Mouse (Mus musculus) hindbrain, embryonic 12.5 days (tissue): ENCODE measurements at regions not wholly inside any gene's neighbourhood (a gene's known extent, or its start where the extent isn't known, plus 50 kb on each side); places are given as distances from the start of the nearest gene placed in this dataset.

ENCODE experiments used
- ATAC-seq: fragments of 200-750 bp; cut with Nextera tagmentation; 2 replicates; pipeline ENCODE4 v1.8.0; 2017; ENCODE audit warnings: moderate TSS enrichment; ENCODE audit not compliant: low FRiP score
- H3K27ac ChIP-seq: fragments of 300-500 bp; sonication (generic); 2 replicates; pipeline ENCODE4 v1.5.1; 2016; ENCODE audit warnings: mild to moderate bottlenecking
- H3K27me3 ChIP-seq: fragments of 300-500 bp; sonication (generic); 2 replicates; pipeline ENCODE4 v1.6.1; 2016; ENCODE audit warnings: mild to moderate bottlenecking
- H3K36me3 ChIP-seq: fragments of 300-500 bp; sonication (generic); 2 replicates; pipeline ENCODE4 v1.6.1; 2016; ENCODE audit warnings: mild to moderate bottlenecking
- H3K4me1 ChIP-seq: fragments of 300-500 bp; sonication (generic); 2 replicates; pipeline ENCODE4 v1.6.1; 2016
- H3K4me2 ChIP-seq: fragments of 300-500 bp; sonication (generic); replicated peaks from 2 replicates; pipeline ENCODE4 v1.6.1; 2016; ENCODE audit warnings: mild to moderate bottlenecking
- H3K4me3 ChIP-seq: fragments of 300-500 bp; sonication (generic); 2 replicates; pipeline ENCODE4 v1.5.1; 2016; ENCODE audit warnings: mild to moderate bottlenecking
- H3K9ac ChIP-seq: fragments of 300-500 bp; sonication (generic); 2 replicates; pipeline ENCODE4 v1.6.1; 2016; ENCODE audit warnings: mild to moderate bottlenecking, moderate library complexity
- H3K9me3 ChIP-seq: fragments of 300-500 bp; sonication (generic); replicated peaks from 2 replicates; pipeline ENCODE4 v1.6.1; 2016; ENCODE audit warnings: mild to moderate bottlenecking
- WGBS: fragments of 180-500 bp; shearing (Covaris S2); methylation state at CpG from one replicate; pipeline ENCODE4 v1.1.7; 2016; 5-methylcytosine and 5-hydroxymethylcytosine counted together

DNA sequence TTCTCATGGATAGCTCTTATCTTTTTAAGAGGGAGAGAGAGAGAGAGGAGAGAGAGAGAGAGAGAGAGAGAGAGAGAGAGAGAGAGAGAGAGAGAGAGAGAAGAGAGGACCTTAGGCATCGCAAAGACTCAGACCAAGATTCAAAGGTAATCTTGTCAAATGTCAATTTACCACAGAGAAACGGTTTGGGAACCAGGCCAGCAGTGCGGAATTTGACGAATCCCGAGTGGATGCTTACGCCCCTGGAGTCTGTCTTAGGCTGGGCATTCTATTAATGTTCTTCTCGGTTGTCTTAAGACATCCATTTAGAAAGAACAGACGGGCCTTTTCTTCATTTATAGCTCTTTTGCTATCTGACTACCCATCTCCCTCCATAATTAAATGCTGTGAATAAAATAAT, 404.4 kb upstream of the Gm765 start:
- ATAC-seq: no peak
- Histone ChIP-seq H3K36me3 (no peaks in the 10 kb centered on the region), H3K9ac (no peak overlapping the region), H3K4me2 (no peak overlapping the region), H3K4me3 (no peak overlapping the region), H3K27ac (no peak overlapping the region), H3K9me3 (no peaks in the 10 kb centered on the region), H3K27me3 (no peaks in the 10 kb centered on the region), H3K4me1 (no peaks in the 10 kb centered on the region)
- WGBS: 62% methylated on average over 8 of the region's 8 CpGs

DNA sequence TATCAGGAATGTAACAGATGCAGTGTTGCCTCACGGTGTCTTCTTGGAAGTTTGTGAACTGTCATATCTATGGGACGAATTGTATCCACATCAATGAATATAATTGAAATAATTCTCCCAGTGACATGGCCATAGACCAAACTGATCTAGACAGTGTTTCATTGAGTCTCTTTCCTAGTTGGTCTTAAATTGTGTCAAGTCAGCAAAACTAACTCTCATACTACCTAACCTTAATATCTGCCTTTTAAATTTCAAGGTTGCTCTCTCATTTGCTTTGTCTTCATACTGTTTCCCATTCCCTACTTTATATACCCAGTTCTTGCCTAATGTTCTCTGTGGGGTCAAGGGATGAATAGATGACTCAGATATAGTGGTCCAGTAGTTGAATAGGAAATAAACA, 397.9 kb upstream of the Gm765 start:
- H3K9ac ChIP-seq: no peak overlapping the region
- no peak overlapping the region for H3K4me2 ChIP-seq
- no peaks in the 10 kb centered on the region for H3K4me1 ChIP-seq
- 93% methylated on average over 2 of the region's 2 CpGs for WGBS
- no peak overlapping the region for H3K27ac ChIP-seq
- ATAC-seq: no peak
- no peak overlapping the region for H3K4me3 ChIP-seq
- no peaks in the 10 kb centered on the region for H3K9me3 ChIP-seq
- H3K36me3 ChIP-seq: no peaks in the 10 kb centered on the region
- H3K27me3 ChIP-seq: no peaks in the 10 kb centered on the region

DNA sequence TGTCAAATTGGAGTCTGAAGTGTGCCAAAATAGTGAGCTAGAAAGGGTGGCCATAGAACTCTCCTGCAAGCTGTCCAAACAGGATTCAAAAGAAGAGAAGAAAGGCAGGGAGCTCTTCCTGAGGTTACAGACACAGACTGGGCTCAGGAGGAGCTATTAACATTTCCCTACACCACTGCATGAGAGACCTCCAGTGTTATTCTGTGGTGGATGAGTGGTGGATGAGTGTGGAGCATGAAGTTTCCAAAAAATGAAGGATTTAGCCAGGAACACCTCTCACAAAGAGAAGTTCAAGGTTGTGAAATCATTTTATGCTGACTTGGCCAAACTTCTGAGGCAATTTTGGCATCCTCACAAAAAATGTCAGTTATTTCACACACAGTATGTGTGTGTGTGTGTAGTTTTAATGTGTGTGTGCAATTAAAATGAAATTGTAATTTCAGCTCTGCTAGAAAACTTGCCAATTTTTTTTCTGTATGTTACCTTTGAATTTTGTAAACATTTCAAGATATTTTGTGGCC, 388.5 kb upstream of the Gm765 start:
- no peak overlapping the region for H3K9ac ChIP-seq
- no peak for ATAC-seq
- no peak overlapping the region for H3K27ac ChIP-seq
- H3K27me3 ChIP-seq: no peaks in the 10 kb centered on the region
- H3K9me3 ChIP-seq: no peaks in the 10 kb centered on the region
- H3K4me1 ChIP-seq: no peaks in the 10 kb centered on the region
- no peaks in the 10 kb centered on the region for H3K36me3 ChIP-seq
- no peak overlapping the region for H3K4me2 ChIP-seq
- no peak overlapping the region for H3K4me3 ChIP-seq

DNA sequence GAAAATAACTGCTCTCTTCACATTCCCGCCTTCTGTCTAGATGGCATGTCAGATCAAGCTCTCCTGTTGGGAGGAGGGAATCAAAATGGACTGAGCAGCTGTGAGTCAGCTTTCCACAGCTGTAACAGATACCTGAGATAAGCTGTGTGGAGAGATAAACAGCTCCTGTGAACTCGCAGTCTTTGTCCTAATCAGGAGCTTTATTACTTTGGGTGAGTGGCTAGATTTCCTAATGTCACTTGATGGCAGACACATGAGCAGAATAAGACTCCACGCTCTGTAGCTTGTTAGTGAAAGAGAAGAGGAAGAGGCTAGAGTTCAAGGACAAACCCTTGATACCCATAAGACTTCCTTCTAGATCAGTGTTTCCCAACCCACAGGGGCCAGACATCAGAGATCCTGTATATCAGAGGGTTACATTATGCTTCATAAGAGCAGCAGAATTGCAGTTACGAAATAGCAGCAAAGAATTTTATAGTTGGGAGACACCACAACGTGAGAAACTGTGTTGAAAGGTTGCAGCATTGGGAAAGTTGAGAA, 384.1 kb upstream of the Gm765 start:
- Histone ChIP-seq H3K4me2 (no peak overlapping the region), H3K27ac (no peak overlapping the region), H3K9ac (no peak overlapping the region), H3K9me3 (no peaks in the 10 kb centered on the region), H3K4me3 (no peak overlapping the region), H3K27me3 (no peaks in the 10 kb centered on the region), H3K36me3 (no peaks in the 10 kb centered on the region), H3K4me1 (no peaks in the 10 kb centered on the region)
- 80% methylated on average over 5 of the region's 5 CpGs for WGBS
- ATAC-seq: no peak

DNA sequence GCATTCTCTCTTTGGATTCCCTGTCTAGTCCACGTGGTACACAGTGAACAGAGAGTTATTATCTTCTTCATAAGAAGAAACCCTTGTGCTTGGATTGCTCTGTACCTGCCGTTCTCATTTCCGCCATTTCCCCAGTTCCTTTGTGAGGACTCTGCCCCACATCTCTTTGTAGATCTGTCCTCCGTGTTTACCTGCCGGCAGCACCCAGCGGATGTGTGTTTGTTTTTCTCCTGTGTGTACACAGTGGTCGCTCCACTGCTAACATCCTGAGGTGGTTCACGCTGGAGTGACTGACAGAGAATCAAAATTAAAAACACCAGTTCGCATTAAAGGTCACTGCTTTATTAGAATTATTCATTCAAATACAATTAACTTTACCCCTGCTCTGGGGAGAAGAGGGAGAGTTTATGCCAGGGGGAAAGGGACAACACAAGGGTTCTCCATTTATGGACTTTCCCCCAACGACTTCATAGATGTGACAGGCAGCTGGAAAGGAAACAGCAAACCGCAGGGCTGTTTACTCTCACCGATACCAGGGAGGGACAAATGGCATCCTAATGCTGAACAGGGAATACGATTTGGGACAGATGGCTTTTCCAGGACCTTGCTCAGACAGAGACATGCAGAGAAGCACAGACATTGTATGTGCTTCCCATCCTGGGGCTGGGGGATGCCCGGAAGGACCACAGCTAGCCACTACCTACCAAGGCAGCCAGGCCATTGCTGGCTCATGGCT, 362.5 kb upstream of the Gm765 start:
- Histone ChIP-seq H3K9me3 (no peaks in the 10 kb centered on the region), H3K27ac (no peak overlapping the region), H3K4me1 (peaks cover 3% of the 10 kb centered on the region; the same call in 1 of the 2 replicates), H3K4me3 (no peak overlapping the region), H3K27me3 (no peaks in the 10 kb centered on the region), H3K36me3 (no peaks in the 10 kb centered on the region), H3K9ac (no peak overlapping the region), H3K4me2 (no peak overlapping the region)
- ATAC-seq: no peak
- WGBS: 57% methylated on average over 14 of the region's 14 CpGs

DNA sequence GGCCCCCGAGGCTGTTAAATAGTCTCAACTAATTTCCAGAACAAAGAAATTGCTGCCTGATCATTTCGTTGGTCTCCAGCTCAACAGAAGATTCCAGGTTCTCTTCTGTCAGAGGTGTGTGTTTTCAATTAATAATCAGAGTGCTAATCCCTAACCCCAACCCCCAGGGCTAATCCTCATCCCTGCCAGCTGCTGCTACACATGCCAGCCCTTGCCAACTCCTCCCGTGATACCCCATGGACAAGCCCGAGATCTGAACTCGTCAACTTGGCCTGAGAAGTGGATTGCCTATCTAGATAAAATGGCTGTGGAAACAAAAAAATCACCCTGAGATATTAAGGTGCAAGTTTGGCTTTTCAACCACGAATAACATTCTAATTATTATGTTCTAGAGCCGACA, 355.0 kb upstream of the Gm765 start:
- Histone ChIP-seq H3K4me3 (no peak overlapping the region), H3K36me3 (no peaks in the 10 kb centered on the region), H3K4me2 (no peak overlapping the region), H3K27me3 (no peaks in the 10 kb centered on the region), H3K9me3 (no peaks in the 10 kb centered on the region), H3K4me1 (no peaks in the 10 kb centered on the region), H3K27ac (no peak overlapping the region), H3K9ac (no peak overlapping the region)
- WGBS: 83% methylated on average over 7 of the region's 7 CpGs
- no peak for ATAC-seq

DNA sequence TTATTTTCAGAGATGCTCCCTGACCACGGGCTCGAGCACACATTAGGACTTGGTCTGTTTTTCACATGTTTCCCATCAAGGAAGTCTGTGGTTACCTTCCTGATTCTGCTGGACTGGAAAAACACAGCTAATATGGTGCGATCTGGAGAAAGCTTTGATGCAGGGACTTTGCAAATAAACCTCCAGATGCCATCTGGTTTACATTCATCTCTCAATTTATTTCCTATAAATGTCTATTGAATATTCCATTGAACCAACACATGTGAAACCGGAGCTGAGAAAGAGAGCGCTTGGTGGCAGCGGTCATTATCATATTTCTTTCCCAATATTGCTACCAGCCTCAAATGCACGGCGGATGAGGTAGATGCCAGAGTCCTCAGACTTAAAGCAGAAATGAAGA, 350.9 kb upstream of the Gm765 start:
- H3K4me3 ChIP-seq: no peak overlapping the region
- WGBS: 67% methylated on average over 8 of the region's 8 CpGs
- H3K27me3 ChIP-seq: no peaks in the 10 kb centered on the region
- H3K36me3 ChIP-seq: no peaks in the 10 kb centered on the region
- no peak overlapping the region for H3K4me2 ChIP-seq
- H3K9ac ChIP-seq: no peak overlapping the region
- no peaks in the 10 kb centered on the region for H3K9me3 ChIP-seq
- ATAC-seq: no peak
- no peak overlapping the region for H3K27ac ChIP-seq
- H3K4me1 ChIP-seq: no peaks in the 10 kb centered on the region

DNA sequence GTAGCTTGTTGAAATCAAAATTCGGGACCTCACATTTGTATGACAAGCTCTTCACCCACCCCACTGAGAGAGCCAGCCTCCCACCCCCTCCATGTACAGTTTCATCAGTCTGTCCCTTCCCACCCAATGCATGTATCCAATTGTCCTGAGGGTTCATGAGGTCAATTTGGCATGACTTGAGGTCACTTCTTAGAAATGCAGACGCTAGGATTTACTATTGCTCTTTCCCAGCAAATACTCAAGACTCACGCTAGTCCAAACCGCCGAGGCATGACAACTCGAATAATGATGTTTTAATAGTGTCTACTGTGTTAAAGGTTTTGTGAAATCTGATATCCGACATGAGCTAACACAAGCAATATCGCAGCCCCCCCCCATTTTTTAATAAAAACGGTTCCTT, 347.6 kb upstream of the Gm765 start:
- Histone ChIP-seq H3K27me3 (no peaks in the 10 kb centered on the region), H3K9me3 (no peaks in the 10 kb centered on the region), H3K36me3 (no peaks in the 10 kb centered on the region), H3K4me2 (no peak overlapping the region), H3K9ac (no peak overlapping the region), H3K27ac (no peak overlapping the region), H3K4me3 (no peak overlapping the region), H3K4me1 (no peaks in the 10 kb centered on the region)
- ATAC-seq: no peak
- 45% methylated on average over 9 of the region's 9 CpGs for WGBS

DNA sequence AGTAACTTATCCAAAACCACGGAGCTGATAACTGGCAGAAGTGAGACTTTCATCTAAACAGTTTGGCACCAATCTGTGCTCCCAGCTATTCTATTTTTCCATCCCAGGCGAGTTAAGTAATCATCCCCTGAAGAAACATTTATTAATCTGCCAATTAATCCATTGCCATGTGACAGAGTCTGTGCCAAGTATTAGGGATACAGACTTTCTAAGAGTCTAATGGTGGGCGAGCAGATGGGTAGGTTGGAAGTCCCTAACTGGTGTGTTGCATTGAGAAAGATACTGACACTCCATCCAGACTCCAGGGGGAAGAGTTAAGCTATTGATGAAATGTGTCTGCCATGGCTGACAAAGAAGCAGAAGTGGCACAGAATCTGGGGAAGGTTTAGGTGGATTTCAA, 346.8 kb upstream of the Gm765 start:
- WGBS: 88% methylated on average over 3 of the region's 3 CpGs
- Histone ChIP-seq H3K36me3 (no peaks in the 10 kb centered on the region), H3K4me3 (no peak overlapping the region), H3K9me3 (no peaks in the 10 kb centered on the region), H3K9ac (no peak overlapping the region), H3K27ac (no peak overlapping the region), H3K27me3 (no peaks in the 10 kb centered on the region), H3K4me2 (no peak overlapping the region), H3K4me1 (no peaks in the 10 kb centered on the region)
- no peak for ATAC-seq

DNA sequence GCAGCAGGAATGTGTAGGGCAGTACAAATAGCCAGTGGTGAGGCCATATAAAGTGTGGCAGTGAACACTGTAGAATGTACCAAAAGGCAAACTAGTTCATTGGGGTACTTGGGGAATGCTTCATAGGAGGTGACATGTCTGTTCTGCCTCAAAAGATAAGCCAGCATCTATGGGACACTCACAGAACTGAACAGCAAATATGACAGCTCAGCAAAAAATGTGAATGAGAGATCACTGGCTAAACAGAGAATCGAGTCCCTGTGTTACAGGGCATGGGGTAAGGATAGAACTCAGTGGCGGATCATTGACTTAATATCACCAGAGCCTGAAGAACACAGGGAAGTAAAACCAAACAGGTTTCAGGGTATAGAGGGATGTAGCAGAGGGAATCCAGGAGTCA, 346.1 kb upstream of the Gm765 start:
- no peak overlapping the region for H3K4me2 ChIP-seq
- no peaks in the 10 kb centered on the region for H3K36me3 ChIP-seq
- H3K4me1 ChIP-seq: no peaks in the 10 kb centered on the region
- no peak overlapping the region for H3K27ac ChIP-seq
- H3K4me3 ChIP-seq: no peak overlapping the region
- ATAC-seq: no peak
- H3K9me3 ChIP-seq: no peaks in the 10 kb centered on the region
- H3K27me3 ChIP-seq: no peaks in the 10 kb centered on the region
- no peak overlapping the region for H3K9ac ChIP-seq
- WGBS: 90% methylated on average over 2 of the region's 2 CpGs

DNA sequence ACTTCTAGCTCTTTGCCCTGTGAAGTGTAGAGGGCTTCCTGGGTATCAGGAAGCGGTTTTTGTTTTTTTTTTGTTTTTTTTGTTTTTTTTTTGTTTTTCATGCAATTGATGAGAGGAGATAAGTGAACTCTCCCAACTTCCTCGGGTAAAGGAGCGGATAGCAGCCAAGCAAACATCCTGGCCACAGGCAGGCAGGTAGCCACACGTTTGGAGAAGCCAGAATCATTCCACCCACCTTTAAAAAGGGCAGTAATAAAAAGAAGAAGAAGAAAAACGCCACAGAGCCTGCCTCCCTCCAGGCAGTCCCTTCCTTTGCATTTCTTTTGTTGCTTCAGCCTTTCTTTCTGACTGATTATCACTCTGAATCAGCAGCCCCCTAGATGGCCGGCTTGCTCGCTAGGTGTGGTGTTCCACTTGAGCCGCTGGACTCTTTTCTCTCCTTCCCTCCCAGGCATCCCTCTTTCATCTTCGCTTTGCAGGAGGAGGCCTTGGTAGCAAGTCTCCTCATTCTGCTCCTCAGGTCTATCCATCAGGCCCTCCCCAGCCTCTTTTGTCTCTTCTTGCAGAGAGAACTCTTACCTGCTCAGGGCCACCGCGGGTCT, 323.9 kb upstream of the Gm765 start:
- Histone ChIP-seq H3K4me3 (no peak overlapping the region), H3K4me2 (peak overlapping the region; percentile 41), H3K9ac (no peak overlapping the region), H3K9me3 (no peaks in the 10 kb centered on the region), H3K27ac (no peak overlapping the region), H3K4me1 (peaks cover 6% of the 10 kb centered on the region), H3K27me3 (no peaks in the 10 kb centered on the region), H3K36me3 (no peaks in the 10 kb centered on the region)
- no peak for ATAC-seq
- 9% methylated on average over 11 of the region's 11 CpGs for WGBS

DNA sequence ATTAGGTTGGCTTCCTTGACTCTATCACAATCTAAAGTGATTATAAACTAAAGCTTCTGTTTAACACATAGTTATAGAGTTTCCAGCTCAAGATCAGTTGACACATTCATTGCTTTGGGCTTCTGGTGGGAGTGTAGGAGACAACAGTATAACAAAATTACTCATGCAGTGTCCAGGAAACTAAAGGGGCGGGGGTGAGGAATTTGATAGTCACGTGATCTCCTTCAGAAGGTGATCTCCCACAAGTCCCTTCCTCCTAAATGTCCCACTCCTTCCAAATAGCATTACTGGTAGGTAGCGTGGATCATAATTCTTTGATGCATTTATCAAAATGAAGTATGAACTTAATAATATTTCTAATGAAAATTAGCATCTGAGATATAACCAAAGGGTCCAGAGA, 309.3 kb upstream of the Gm765 start:
- Histone ChIP-seq H3K27ac (no peak overlapping the region), H3K9ac (no peak overlapping the region), H3K4me2 (no peak overlapping the region), H3K4me3 (no peak overlapping the region), H3K36me3 (no peaks in the 10 kb centered on the region), H3K9me3 (no peaks in the 10 kb centered on the region), H3K27me3 (no peaks in the 10 kb centered on the region), H3K4me1 (no peaks in the 10 kb centered on the region)
- 82% methylated on average over 3 of the region's 3 CpGs for WGBS
- ATAC-seq: no peak

DNA sequence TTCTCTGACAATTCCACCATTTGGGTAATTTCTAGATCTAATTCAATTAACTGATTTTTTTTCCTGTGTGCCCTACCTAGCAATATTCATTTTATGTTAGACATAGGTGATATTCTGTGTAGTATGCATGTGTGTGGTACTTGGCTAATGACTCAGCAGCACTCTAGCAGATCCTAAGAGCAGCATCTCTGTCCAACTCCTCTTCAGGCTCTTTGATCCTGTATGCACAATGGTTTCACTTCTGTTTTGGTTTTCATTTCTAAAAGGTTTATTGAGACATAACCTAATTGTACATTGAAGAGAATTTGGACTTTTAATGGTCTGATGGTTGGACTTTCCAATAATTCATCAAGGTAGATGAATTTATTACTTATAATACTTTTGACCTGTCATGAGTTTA, 308.8 kb upstream of the Gm765 start:
- H3K9ac ChIP-seq: no peak overlapping the region
- H3K4me2 ChIP-seq: no peak overlapping the region
- no peaks in the 10 kb centered on the region for H3K9me3 ChIP-seq
- H3K4me1 ChIP-seq: no peaks in the 10 kb centered on the region
- H3K4me3 ChIP-seq: no peak overlapping the region
- H3K27ac ChIP-seq: no peak overlapping the region
- H3K36me3 ChIP-seq: no peaks in the 10 kb centered on the region
- no peaks in the 10 kb centered on the region for H3K27me3 ChIP-seq
- no peak for ATAC-seq
